In genomic region chr10:120826795-120827669, GRCm38 (mm10) we compare ENCODE assay signal across 16 mouse cellular contexts.
DNase-seq lines count a peak whose midpoint lies in the region; ATAC-seq and TF ChIP-seq lines count a peak whose summit lies in the region.
"Had no signal": no experiment of that assay in that cellular context is flagged by ENCODE, and none has a peak within 500 bp of the region (broad histone marks: within the 10 kb centered on the region; RNA-seq: fewer than 3 reads in every experiment).

No protein-coding gene starts in this region.

- H3K9me3 ChIP-seq in heart, embryonic 10.5 days, result no peaks in the 10 kb centered on the region
- no peaks in the 10 kb centered on the region for H3K9me3 ChIP-seq in liver, postnatal 0 days (ENCODE audit: low read length)
- H3K9me3 ChIP-seq in forebrain, postnatal 0 days (ENCODE audit: low read length), result no peaks in the 10 kb centered on the region
- no peaks in the 10 kb centered on the region for H3K9me3 ChIP-seq in stomach, postnatal 0 days (ENCODE audit: control insufficient read depth, low read length)
- H3K9me3 ChIP-seq: hindbrain, embryonic 15.5 days had no signal

- ATAC-seq in liver, postnatal 0 days, result peak; percentile 36; the same call in 1 of the 2 replicates
- no peak for ATAC-seq in forebrain, postnatal 0 days
- ATAC-seq in stomach, postnatal 0 days (ENCODE audit: low FRiP score, low TSS enrichment), result no peak
- ATAC-seq: Patski had no signal

- 0 out of 2 replicates have a peak overlapping the region, but pooled peaks have one; percentile 15 for H3K4me3 ChIP-seq in heart, embryonic 10.5 days
- no peak overlapping the region for H3K4me3 ChIP-seq in liver, postnatal 0 days (ENCODE audit: low read depth, low read length)
- peak overlapping the region; percentile 13 for H3K4me3 ChIP-seq in forebrain, postnatal 0 days (ENCODE audit: low read depth, low read length)
- H3K4me3 ChIP-seq in stomach, postnatal 0 days (ENCODE audit: low read depth, low read length), result no peak overlapping the region
- H3K4me3 ChIP-seq: hindbrain, embryonic 15.5 days had no signal

- no peak for DNase-seq in heart, embryonic 10.5 days (ENCODE audit: low spot score)
- DNase-seq in heart, postnatal 10 days, result no peak
- no peak for DNase-seq in liver, postnatal 0 days
- DNase-seq in liver, result no peak
- DNase-seq in forebrain, postnatal 0 days, result peak; percentile 24
- DNase-seq in stomach, postnatal 0 days (ENCODE audit: low spot score), result peak; percentile 10
- no peak for DNase-seq in ovary, postnatal 36 days (ENCODE audit: low spot score)
- DNase-seq in lung, postnatal 4 days, result no peak
- DNase-seq: adrenal gland, postnatal 25 days; cerebellum, adult 8-10 months; kidney, postnatal 4 days; lung, postnatal 14 days; spleen, adult 18-20 months; thymus, adult 2 months had no signal

- 76% methylated on average over 27 of the region's 27 CpGs for WGBS in heart, embryonic 10.5 days
- 60% methylated on average over 27 of the region's 27 CpGs for WGBS in liver, postnatal 0 days (ENCODE audit: insufficient replicate concordance)
- WGBS in forebrain, postnatal 0 days, result 44% methylated on average over 27 of the region's 27 CpGs
- 74% methylated on average over 27 of the region's 27 CpGs for WGBS in stomach, postnatal 0 days

- no peak overlapping the region for H3K4me2 ChIP-seq in liver, postnatal 0 days (ENCODE audit: low read depth, low read length)
- H3K4me2 ChIP-seq in forebrain, postnatal 0 days (ENCODE audit: low read depth), result peak overlapping the region; percentile 43
- H3K4me2 ChIP-seq in stomach, postnatal 0 days (replicated peaks; ENCODE audit: low read depth), result no peak overlapping the region
- H3K4me2 ChIP-seq: hindbrain, embryonic 15.5 days had no signal

- TF ChIP-seq CTCF in liver, postnatal 0 days (IDR thresholded peaks at IDR 0.05; ENCODE audit: low read depth), result no peak
- no peak for TF ChIP-seq CTCF in forebrain, postnatal 0 days (IDR thresholded peaks at IDR 0.05; ENCODE audit: low read depth)
- TF ChIP-seq CTCF in stomach, postnatal 0 days (IDR thresholded peaks at IDR 0.05; ENCODE audit: low read depth), result no peak

- peaks cover 10% of the 10 kb centered on the region for H3K4me1 ChIP-seq in heart, embryonic 10.5 days
- no peaks in the 10 kb centered on the region for H3K4me1 ChIP-seq in liver, postnatal 0 days (ENCODE audit: insufficient read depth)
- no peaks in the 10 kb centered on the region for H3K4me1 ChIP-seq in forebrain, postnatal 0 days (ENCODE audit: insufficient read depth)
- H3K4me1 ChIP-seq in stomach, postnatal 0 days (replicated peaks; ENCODE audit: control insufficient read depth, insufficient read depth), result no peaks in the 10 kb centered on the region

- intact Hi-C loops in heart, postnatal 10 days (cut with DNase I), result no loop called here

- H3K9ac ChIP-seq in liver, postnatal 0 days (replicated peaks), result no peak overlapping the region
- H3K9ac ChIP-seq in forebrain, postnatal 0 days, result no peak overlapping the region
- no peak overlapping the region for H3K9ac ChIP-seq in stomach, postnatal 0 days (ENCODE audit: low read length)
- H3K9ac ChIP-seq: hindbrain, embryonic 15.5 days had no signal

- no peaks in the 10 kb centered on the region for H3K27me3 ChIP-seq in heart, embryonic 10.5 days (ENCODE audit: insufficient read depth, poor library complexity, severe bottlenecking)
- no peaks in the 10 kb centered on the region for H3K27me3 ChIP-seq in liver, postnatal 0 days (ENCODE audit: insufficient read depth, low read length)
- H3K27me3 ChIP-seq in forebrain, postnatal 0 days (ENCODE audit: insufficient read depth, low read length), result no peaks in the 10 kb centered on the region
- H3K27me3 ChIP-seq in stomach, postnatal 0 days (ENCODE audit: control insufficient read depth, insufficient read depth, low read length), result no peaks in the 10 kb centered on the region
- H3K27me3 ChIP-seq: hindbrain, embryonic 15.5 days; Patski had no signal

- H3K36me3 ChIP-seq in heart, embryonic 10.5 days, result peaks cover 25% of the 10 kb centered on the region
- H3K36me3 ChIP-seq in liver, postnatal 0 days (replicated peaks; ENCODE audit: insufficient read depth, low read length), result no peaks in the 10 kb centered on the region
- no peaks in the 10 kb centered on the region for H3K36me3 ChIP-seq in forebrain, postnatal 0 days (ENCODE audit: insufficient read depth)
- no peaks in the 10 kb centered on the region; the same call in 1 of the 2 replicates for H3K36me3 ChIP-seq in stomach, postnatal 0 days (ENCODE audit: control insufficient read depth, insufficient read depth, low read length)
- H3K36me3 ChIP-seq: hindbrain, embryonic 15.5 days had no signal

- no peak overlapping the region for H3K27ac ChIP-seq in heart, embryonic 10.5 days
- no peak overlapping the region for H3K27ac ChIP-seq in liver, postnatal 0 days (ENCODE audit: low read depth)
- no peak overlapping the region for H3K27ac ChIP-seq in forebrain, postnatal 0 days (ENCODE audit: low read depth, low read length)
- H3K27ac ChIP-seq in stomach, postnatal 0 days (replicated peaks), result no peak overlapping the region
- H3K27ac ChIP-seq: hindbrain, embryonic 15.5 days had no signal

- no peak for TF ChIP-seq EP300 in liver, postnatal 0 days (IDR thresholded peaks at IDR 0.05; ENCODE audit: low read depth)
- no peak for TF ChIP-seq EP300 in stomach, postnatal 0 days (optimal IDR thresholded peaks at IDR 0.05)

Comparison
In these comparisons a context has a peak if more than half of its experiments do, and no peak if none do; other contexts are left out.
1. DNase-seq: peak in forebrain, postnatal 0 days (single experiment) and stomach, postnatal 0 days (single experiment); none in heart, embryonic 10.5 days (single experiment), heart, postnatal 10 days (0 of 2), liver, postnatal 0 days (single experiment), liver (single experiment), ovary, postnatal 36 days (single experiment) and lung, postnatal 4 days (0 of 2).
2. H3K4me3 ChIP-seq: peak in heart, embryonic 10.5 days (single experiment) and forebrain, postnatal 0 days (single experiment); none in liver, postnatal 0 days (single experiment) and stomach, postnatal 0 days (single experiment).